Mouse (Mus musculus) stomach, postnatal 0 days (tissue): ENCODE data around the gene Abcc5. TPM values are rescaled to one million over a fixed set of nuclear protein-coding genes. Genes with fewer than 3 reads are reported as not detected.

Experiments used
- ATAC-seq: fragments of 200-750 bp; cut with Nextera tagmentation; 2 replicates; pipeline ENCODE4 v1.8.0; 2017; ENCODE audit not compliant: low FRiP score, low TSS enrichment
- DNase-seq: peaks from one replicate; pipeline ENCODE4 v3.0.0-alpha.2; 2016; ENCODE audit warnings: low spot score
- H3K27ac ChIP-seq: fragments of 300-500 bp; sonication (generic); replicated peaks from 2 replicates; pipeline ENCODE4 v1.5.1; 2014; ENCODE audit warnings: mild to moderate bottlenecking, control low read depth
- H3K27me3 ChIP-seq: fragments of 300-500 bp; sonication (generic); 2 replicates; pipeline ENCODE4 v1.6.1; 2014; ENCODE audit warnings: low read length; ENCODE audit not compliant: control insufficient read depth, insufficient read depth
- H3K36me3 ChIP-seq: fragments of 300-500 bp; sonication (generic); 2 replicates; pipeline ENCODE4 v1.6.1; 2014; ENCODE audit warnings: low read length, mixed read lengths; ENCODE audit not compliant: control insufficient read depth, insufficient read depth
- H3K4me1 ChIP-seq: fragments of 300-500 bp; sonication (generic); replicated peaks from 2 replicates; pipeline ENCODE4 v1.6.1; 2014; ENCODE audit warnings: antibody characterized with exemption; ENCODE audit not compliant: control insufficient read depth, insufficient read depth
- H3K4me2 ChIP-seq: fragments of 300-500 bp; sonication (generic); replicated peaks from 2 replicates; pipeline ENCODE4 v1.6.1; 2014; ENCODE audit warnings: low read depth, mild to moderate bottlenecking, control low read depth, moderate library complexity
- H3K4me3 ChIP-seq: fragments of 300-500 bp; sonication (generic); 2 replicates; pipeline ENCODE4 v1.5.1; 2014; ENCODE audit warnings: low read depth, low read length, control low read depth
- H3K9ac ChIP-seq: fragments of 300-500 bp; sonication (generic); 2 replicates; pipeline ENCODE4 v1.6.1; 2014; ENCODE audit warnings: mild to moderate bottlenecking, low read length, control low read depth, mixed read lengths
- H3K9me3 ChIP-seq: fragments of 300-500 bp; sonication (generic); 2 replicates; pipeline ENCODE4 v1.6.1; 2016; ENCODE audit warnings: low read length; ENCODE audit not compliant: control insufficient read depth
- CTCF ChIP-seq: IDR thresholded peaks from 2 replicates; pipeline ENCODE4 v1.5.1; 2016; ENCODE audit warnings: antibody characterized with exemption, low read depth, mild to moderate bottlenecking, moderate library complexity
- EP300 ChIP-seq: optimal IDR thresholded peaks from 2 replicates; pipeline ENCODE3; 2016; ENCODE audit warnings: antibody characterized with exemption
- WGBS: fragments of 180-500 bp; shearing (Covaris S2); extraction: QIAGEN DNeasy Blood & Tissue Kit; methylation state at CpG from one replicate; pipeline ENCODE4 v1.1.7; 2014; 5-methylcytosine and 5-hydroxymethylcytosine counted together
- polyA plus RNA-seq: library from polyadenylated mRNA; unstranded; fragments of >200 nt; fragmentation: Nextera tagmentation; extraction: Ambion mirVana; gene quantifications from 2 replicates; pipeline ENCODE4 v1.2.1, GENCODE M21; 2015

Abcc5 gene
- polyA plus RNA-seq, 1 experiment from 2014 or later, result 15.9 TPM

DNA sequence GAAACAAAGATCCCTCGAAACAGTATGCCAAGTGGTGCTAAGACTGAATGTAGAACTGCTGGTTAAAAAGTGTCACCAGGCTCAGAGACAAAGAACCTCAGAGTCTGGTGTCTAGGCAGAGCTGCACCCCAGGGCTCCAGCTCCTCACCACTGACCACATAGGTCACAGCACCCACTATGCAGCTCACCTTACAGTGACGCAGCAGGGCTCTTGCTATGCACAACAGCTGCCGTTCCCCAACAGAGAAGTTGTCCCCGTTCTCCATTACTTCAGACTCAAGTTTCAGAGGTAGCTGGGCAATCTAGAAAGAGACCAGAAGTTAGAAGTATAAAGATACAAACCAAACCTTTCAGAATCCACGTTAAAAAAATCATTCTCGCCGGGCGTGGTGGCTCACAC, 91.3 kb downstream of the Abcc5 start:
- H3K36me3 ChIP-seq, result peaks cover 3% of the 10 kb centered on the region; the same call in 1 of the 2 replicates
- DNase-seq (no peak), ATAC-seq (no peak)
- no peak overlapping the region for H3K27ac ChIP-seq
- H3K27me3 ChIP-seq, result no peaks in the 10 kb centered on the region
- no peak overlapping the region for H3K9ac ChIP-seq
- WGBS, result 90% methylated on average over 8 of the region's 8 CpGs
- TF ChIP-seq CTCF, result no peak
- TF ChIP-seq EP300, result no peak
- no peaks in the 10 kb centered on the region for H3K9me3 ChIP-seq
- H3K4me3 ChIP-seq, result no peak overlapping the region
- no peaks in the 10 kb centered on the region for H3K4me1 ChIP-seq
- no peak overlapping the region for H3K4me2 ChIP-seq

DNA sequence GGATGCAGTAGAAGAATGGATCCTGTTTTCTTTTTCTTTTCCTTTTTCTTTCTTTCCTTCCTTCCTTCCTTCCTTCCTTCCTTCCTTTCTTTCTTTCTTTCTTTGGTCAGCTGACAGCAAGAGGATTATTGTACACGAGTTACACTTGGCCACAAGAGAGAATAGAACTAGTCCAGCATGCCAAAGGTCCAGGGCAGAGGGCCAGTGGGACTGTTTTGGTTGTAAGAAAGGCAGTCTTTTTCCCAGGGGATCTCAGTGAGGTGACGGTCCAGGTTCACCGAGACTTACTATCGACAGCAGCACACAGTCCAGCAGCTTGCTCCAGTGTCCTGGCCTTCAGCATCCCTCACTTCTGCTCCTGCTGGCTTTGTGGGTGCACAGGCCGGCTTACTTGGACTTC, 97.9 kb downstream of the Abcc5 start:
- Histone ChIP-seq H3K9ac (no peak overlapping the region), H3K27me3 (no peaks in the 10 kb centered on the region), H3K4me2 (no peak overlapping the region), H3K9me3 (no peaks in the 10 kb centered on the region), H3K27ac (no peak overlapping the region), H3K4me3 (no peak overlapping the region), H3K4me1 (no peaks in the 10 kb centered on the region), H3K36me3 (0 out of 2 replicates have a peak, but pooled peaks cover 2% of the 10 kb centered on the region)
- ATAC-seq, result no peak
- TF ChIP-seq EP300, result no peak
- no peak for TF ChIP-seq CTCF
- DNase-seq, result no peak
- 89% methylated on average over 5 of the region's 5 CpGs for WGBS

DNA sequence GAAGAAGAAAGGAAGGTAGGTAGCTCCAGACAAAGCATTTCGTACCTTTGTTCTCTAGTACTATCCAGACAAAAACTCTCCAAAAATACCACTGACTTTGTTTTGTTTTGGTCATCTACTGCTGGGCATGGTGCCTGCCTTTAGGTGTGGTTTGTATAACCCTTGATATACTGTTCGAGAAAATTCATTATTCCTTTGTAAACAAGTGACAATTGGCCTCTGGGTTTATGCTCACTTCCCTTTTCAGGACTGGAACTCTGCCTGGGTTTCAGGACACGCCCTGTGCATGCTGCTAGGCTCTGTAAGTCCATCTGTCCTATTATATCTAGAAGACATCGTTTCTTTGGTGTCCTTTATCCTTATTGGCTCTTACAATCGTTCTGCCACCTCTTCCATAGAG, 100.9 kb downstream of the Abcc5 start, which contains the start of gene Cyp2ab1:
TSS of gene Cyp2ab1 (minus strand) at position 119 of the 400 bp plus-strand sequence.
- H3K4me1 ChIP-seq, result no peaks in the 10 kb centered on the region
- TF ChIP-seq CTCF (no peak), EP300 (no peak)
- no peaks in the 10 kb centered on the region for H3K27me3 ChIP-seq
- H3K4me3 ChIP-seq, result no peak within 1 kb of the TSS
- no peak within 1 kb of the TSS for H3K27ac ChIP-seq
- no peak for DNase-seq
- no peak within 1 kb of the TSS for H3K4me2 ChIP-seq
- H3K9ac ChIP-seq, result no peak within 1 kb of the TSS
- no peak for ATAC-seq
- 39% methylated on average over 5 of the region's 5 CpGs for WGBS
- H3K36me3 ChIP-seq, result 0 out of 2 replicates have a peak, but pooled peaks cover 2% of the 10 kb centered on the region
- H3K9me3 ChIP-seq, result no peaks in the 10 kb centered on the region

DNA sequence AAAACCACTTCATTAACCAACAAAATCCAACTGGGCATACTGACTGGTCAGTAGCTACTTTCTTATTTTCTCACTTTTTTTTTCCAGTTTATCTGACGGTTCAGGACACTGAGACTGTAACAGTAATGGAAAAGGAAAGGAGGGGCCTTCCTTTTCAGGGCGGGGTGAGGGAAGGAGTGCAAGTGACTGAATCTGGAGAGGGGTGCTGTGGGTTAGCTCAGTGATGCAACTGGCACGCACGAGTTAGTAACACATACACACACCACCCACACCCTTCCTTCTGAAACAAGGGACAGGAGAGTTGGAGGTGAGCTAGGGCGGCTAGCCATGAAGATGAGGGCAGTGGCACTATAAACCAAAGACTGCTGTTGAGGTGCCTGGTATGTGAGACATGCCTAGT, 102.3 kb downstream of the Abcc5 start:
- Histone ChIP-seq H3K27me3 (no peaks in the 10 kb centered on the region), H3K36me3 (no peaks in the 10 kb centered on the region), H3K9me3 (no peaks in the 10 kb centered on the region), H3K27ac (no peak overlapping the region), H3K9ac (no peak overlapping the region), H3K4me2 (no peak overlapping the region), H3K4me1 (no peaks in the 10 kb centered on the region), H3K4me3 (no peak overlapping the region)
- WGBS, result 70% methylated on average over 5 of the region's 5 CpGs
- no peak for DNase-seq
- no peak for TF ChIP-seq CTCF
- no peak for ATAC-seq

DNA sequence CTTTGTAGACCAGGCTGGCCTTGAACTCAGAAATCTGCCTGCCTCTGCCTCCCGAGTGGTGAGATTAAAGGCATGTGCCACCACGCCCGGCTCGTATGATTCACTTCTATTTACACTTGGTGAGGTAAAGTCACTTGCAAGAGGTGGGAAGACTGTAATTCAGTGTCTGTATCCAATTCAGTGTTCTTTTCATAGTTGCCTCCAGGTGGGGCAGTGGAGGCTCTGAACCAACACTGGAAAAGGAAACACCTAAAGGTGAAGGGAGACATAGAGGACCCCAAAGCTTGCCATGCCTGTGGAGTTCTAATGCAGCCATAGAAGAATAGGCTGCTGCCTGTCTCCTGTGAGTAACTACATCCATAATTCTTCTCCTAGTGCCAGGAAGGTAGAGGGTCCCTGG, 103.9 kb downstream of the Abcc5 start:
- ATAC-seq (peak; percentile 35; the same call in 1 of the 2 replicates), DNase-seq (no peak)
- Histone ChIP-seq H3K36me3 (no peaks in the 10 kb centered on the region), H3K4me1 (no peaks in the 10 kb centered on the region), H3K27ac (no peak overlapping the region), H3K4me3 (no peak overlapping the region), H3K4me2 (no peak overlapping the region), H3K27me3 (no peaks in the 10 kb centered on the region), H3K9me3 (no peaks in the 10 kb centered on the region), H3K9ac (no peak overlapping the region)
- TF ChIP-seq CTCF, result peak; percentile 43; the same call in 1 of the 2 replicates
- no peak for TF ChIP-seq EP300
- WGBS, result 70% methylated on average over 4 of the region's 4 CpGs

DNA sequence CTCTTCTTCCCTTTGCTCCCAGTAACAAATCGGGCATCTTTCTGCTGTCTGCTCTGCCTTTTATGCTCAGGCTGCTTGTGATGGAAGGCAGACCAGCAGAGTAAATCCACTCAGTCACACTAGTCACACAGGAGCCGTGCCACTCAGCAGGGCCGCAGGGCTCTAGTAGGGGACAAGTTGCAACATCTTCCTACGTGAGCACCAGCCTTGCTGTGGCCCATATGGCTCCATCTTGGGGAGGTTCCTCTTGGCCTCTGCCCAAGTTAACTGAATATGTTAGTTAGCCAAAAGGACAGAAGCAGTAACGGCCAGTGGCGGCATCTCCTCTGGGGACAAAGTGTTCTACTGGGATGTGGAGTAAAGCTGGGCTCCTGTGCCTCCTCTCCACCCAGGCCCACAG, 109.4 kb downstream of the Abcc5 start:
- no peak overlapping the region for H3K27ac ChIP-seq
- no peaks in the 10 kb centered on the region for H3K27me3 ChIP-seq
- DNase-seq (no peak), ATAC-seq (no peak)
- H3K4me1 ChIP-seq, result no peaks in the 10 kb centered on the region
- H3K9me3 ChIP-seq, result no peaks in the 10 kb centered on the region
- WGBS, result 66% methylated on average over 6 of the region's 6 CpGs
- H3K9ac ChIP-seq, result no peak overlapping the region
- no peak overlapping the region for H3K4me3 ChIP-seq
- H3K4me2 ChIP-seq, result no peak overlapping the region
- no peaks in the 10 kb centered on the region for H3K36me3 ChIP-seq
- no peak for TF ChIP-seq CTCF
- TF ChIP-seq EP300, result no peak
